Mouse (Mus musculus) naive thymus-derived CD4-positive, alpha-beta T cell, adult 2 months (primary cell): Measurements from ENCODE around the gene Zkscan8.
"Not testable (repeated sequence)": the region's sequence is repeated elsewhere in the genome, so short reads cannot be mapped to it uniquely, and the experiment has no call there.

ENCODE experiments used
- DNase-seq: peaks from one replicate; pipeline ENCODE4 v3.0.0-alpha.2; 2011; ENCODE audit warnings: low read depth

Gene Zkscan8

DNA sequence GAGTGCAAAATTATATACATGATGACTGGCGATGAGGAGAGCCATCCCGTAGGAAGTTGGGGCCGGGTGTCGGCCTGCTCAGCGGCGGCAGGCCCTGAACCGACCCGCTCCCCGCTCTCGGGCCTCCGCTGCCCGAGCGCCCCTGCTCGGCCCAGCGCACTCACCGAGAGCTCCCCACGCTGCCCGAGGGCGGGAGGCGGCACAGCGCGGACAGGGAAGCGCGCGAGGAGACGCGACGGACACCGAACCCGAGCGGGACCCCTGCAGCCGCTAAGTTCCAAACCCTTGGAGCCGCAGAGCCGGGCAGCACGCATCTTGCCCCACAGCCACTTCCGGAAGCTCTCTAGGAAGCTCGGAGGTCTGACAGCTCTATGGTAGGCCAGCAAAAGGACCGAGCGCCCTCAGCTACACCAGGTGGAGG lies at the start of gene Zkscan8:
Zkscan8 (minus strand) TSS at position 340 of the 421 bp plus-strand sequence.
- DNase-seq, result peak; percentile 88

DNA sequence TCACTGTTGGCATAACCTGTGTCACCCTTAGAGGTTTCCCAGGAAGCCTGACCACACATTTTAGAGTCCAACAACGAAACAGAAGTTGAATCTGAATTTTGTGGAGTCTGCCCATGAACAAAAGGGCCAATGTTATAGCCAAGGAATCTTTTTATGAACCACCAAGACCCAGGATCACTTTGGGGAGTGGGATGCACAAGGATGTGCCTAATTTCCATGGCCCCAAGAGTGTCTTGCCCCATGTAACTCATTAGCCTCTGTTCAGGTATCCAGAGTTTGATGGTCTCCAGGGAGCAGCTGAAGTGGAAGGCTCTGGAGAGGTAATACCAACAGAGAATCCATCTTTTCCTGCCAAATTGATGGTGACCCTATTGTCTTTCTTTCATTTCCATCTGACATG lies 28.9 kb upstream of the Zkscan8 start, which contains the start of gene Olfr1535:
Olfr1535 (minus strand) TSS at position 101 of the 400 bp plus-strand sequence.
- no peak for DNase-seq

DNA sequence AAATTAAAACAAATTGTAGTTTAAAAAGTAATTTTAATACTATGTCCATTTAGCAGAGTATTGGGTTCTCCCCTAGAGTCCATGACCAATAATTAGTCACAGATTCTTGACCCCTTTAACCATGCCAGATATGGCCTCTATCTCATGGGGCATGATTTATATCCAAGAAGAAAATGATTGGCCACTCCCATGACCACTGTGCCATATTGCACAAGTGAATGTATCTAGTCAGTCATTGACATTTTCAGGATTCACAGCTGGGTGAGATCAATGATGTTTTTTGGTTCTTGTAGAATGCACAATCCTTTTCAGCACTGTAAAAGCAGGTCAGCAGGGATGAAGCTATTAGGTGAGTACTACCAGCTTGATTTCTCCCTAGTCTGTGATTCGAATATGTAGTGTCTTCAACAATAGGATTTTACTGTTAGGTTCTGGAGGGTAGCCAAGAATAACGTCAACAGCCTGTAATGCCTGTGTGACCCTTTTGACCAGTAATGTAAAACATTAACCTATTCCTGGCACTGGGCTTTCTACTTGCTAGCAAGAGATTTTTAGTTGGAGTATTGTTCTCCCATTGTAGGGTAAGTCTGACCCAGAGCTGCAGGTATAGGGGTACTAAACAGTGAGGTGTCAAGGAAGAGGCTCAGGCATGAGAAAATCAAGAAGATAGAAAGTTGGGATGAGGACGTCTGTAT lies 19.6 kb upstream of the Zkscan8 start:
- no peak for DNase-seq

DNA sequence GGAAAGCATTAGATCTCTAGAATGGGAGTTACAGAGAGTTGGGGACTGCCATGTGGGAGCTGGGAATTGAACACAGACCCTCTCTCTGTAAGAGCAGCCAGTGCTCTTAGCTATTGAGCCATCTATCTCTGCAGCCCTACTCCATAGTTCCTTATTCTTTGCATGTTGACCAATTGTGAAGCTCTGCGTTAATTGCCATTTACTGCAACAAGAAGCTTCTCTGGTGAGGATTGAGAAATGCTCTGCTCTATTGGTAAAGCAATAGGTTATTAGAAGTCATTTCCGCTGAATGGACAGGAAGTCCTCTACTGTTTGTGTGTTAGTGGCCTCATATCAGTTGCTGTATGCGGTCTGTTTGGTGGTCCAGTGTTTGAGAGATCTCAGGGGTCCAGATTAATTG lies 18.6 kb upstream of the Zkscan8 start:
- no peak for DNase-seq

DNA sequence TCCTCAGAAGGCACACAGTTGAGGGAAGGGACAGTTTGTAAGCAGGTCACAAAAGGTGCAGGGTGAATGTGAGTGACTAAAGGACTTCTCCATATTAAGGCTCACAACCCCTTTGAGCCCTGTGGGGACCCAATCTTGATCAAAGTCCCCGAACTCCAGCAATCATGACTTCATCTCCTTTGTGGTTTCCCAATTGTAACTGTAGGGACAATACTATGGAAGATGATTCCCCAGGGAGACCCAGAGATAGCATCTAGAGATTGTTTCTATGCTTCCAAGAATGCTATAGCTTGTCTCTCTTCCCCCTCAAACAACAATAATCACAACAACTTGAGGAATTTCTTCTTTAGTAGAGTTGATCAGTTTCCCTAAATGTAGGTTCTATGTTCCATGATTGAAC lies 11.8 kb upstream of the Zkscan8 start, which contains the start of gene Olfr1366:
Olfr1366 (minus strand) TSS at position 101 of the 400 bp plus-strand sequence.
- DNase-seq, result no peak

DNA sequence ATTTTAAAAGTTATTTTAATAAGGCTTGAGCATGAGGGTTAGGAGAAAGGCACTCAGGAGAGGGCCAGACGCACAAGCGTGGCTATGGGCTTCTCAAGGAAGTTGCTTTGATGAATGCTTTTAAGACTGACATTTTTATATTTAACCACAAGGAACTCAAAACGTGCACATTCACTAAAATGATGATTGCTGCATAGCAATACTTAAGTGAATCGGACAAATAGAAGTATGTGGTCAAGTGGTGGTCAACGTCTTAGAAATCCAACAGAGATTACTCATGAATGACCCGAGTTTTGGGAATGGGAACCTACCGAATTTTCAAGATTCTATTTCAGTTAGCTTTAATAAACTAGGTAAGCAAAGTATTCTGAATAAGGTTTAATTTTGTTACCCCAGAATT lies 784 bp downstream of the Zkscan8 start:
- peak; percentile 16 for DNase-seq

DNA sequence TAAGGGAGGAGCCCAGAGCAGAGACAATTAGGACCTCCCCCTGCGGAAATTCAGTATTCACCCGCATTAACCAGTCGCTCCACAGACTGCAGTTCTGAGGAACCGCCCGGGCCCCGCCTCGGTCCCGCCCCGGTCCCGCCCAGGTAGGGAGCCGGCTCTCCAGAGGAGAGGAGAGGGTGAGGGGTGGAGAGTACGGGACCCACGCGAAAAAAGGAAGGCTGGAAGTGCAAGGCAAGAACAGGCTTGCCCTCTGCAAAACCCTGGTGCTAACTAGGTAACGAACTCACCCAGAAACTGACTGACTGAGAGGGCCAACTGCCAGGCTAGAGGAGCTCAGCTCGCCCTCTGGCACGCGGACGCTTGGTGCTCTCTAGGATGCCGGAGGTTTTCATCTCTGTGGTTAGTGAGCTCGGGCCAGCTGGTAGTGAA lies 24.7 kb downstream of the Zkscan8 start:
- DNase-seq, result peak; percentile 91

DNA sequence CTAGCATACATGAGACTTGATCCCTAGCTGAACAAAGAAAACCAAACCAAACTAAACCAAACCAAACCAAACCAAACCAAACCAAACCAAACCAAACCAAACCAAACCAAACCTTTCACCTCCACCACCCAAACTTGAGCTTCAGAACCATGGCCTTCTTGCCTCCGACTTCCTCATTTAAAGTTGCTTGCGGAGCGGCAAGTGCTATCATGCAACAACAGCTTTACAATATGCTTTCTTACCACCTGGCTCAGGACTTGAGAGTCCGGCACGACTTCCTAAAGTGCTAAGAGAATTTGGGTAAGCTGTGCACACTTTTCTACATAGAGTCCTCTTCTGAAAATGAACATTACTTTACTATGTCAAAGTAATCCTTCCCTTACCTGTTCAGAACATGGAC lies 28.6 kb downstream of the Zkscan8 start:
- DNase-seq, result no peak

DNA sequence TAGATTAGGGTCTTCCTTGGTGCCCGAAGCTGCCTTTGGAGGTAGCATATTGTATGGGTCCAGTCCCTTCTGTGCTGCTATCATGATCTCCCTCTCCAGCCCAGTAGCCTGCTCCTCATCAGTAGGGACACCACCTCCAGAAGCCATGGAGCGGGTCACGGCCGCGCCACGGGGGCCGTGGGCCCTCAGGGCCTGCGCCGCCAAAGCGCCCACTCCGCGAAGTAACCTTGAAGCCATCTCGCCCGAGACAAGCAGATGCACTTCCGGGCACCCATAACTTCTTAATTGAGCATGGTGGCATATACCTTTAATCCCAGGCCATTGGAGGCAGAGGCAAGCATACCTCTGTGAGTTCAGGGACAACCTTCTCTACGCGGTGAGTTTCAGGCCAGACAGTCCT lies 29.7 kb downstream of the Zkscan8 start, which contains the start of gene Gm11273:
Gm11273 (minus strand) TSS at position 237 of the 400 bp plus-strand sequence.
- DNase-seq, result not testable (repeated sequence)

DNA sequence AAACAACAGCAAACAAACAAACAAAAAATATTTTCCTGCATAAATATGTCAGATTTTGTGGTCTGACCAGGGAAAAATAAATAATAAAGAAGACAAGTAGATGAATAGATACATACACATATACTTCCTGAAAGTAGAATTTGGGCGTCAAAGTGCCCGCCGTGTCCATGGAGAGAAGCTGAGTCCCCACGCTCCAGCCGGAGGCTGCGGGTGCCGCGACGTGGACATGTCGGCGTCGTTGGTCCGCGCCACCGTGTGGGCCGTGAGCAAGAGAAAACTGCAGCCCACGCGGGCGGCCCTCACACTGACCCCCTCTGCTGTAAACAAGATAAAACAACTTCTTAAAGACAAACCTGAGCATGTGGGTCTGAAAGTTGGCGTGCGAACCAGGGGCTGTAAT lies 35.8 kb downstream of the Zkscan8 start, which contains the start of gene AK157302:
AK157302 (plus strand) TSS at position 144 of the 400 bp plus-strand sequence.
- no peak for DNase-seq

DNA sequence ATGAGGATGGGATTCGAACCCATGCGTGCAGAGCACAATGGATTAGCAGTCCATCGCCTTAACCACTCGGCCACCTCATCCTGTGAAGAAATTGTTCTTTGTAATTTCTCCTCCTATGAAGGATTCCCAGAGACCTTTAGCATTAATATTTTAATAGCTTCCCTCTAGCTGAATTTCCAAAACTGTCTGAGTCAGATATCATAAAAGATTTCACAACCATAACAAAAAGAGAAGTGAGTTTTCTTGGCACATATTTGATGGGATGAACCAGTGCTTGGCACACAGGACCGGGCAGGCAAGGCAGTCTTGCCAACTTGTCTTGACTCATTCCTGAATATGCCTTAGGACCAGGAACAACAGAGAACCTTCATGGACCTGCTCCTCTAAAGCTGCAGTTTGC lies 38.1 kb downstream of the Zkscan8 start:
- DNase-seq, result no peak

DNA sequence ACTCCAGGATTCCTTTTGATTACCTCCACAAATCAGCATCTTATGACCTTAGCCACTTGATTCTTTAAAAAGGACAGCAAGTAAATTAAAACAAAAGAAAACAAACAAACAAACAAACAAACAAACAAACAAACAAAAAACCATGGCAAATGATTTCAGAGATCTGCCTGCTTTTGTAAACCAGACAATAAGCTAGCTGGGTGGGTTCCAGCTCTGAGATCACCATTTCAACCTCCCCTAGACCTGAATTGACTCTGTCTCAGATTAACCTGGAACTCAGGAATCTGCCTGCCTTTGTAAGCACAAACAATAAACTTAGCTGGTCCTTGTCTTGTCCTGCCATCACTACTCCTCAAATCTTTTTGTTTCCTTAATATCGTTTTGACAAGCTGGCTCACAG lies 44.0 kb downstream of the Zkscan8 start:
- DNase-seq, result no peak

DNA sequence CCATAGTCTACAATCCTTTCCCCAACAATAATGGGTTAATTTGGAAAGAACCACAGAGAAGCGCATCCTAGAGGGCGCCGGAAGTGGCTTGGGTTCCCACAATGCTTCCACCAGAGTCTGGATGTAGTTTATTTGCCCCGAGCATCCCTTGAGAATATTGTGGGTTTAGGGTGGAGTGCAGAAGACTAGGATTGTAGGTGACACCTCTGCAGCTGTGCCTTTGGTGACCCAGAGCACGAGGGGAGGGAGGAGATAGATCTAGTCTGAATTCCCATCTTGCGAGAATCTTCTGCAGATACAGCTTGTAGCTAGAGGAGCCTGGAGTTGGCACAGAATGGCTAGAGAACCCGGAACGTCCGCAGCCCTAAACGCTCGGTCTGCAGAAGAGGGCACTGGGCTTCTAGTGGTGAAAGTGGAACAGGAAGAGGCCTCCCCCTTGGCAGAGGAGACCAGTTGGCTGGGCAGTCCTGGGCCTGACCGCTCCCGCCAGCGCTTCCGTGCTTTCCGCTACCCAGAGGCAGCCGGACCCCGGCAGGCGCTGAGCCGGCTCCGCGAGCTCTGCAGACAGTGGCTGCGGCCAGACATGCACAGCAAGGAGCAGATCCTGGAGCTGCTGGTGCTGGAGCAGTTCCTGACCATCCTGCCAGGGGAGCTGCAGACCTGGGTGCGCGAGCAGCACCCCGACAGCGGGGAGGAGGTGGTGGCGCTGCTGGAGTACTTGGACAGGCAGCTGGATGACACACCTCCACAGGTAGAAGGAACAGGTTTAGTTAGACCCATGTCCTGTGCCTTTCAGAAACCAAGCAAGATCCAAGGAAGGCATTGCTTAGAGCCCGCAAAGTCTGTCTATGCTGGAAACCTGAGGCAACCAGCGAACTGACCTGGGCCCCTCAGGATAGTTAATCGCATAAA lies 51.9 kb downstream of the Zkscan8 start, which contains the start of the genes Zkscan4 and Gm10065:
Zkscan4 (plus strand) TSS at position 149 of the 912 bp plus-strand sequence.
Gm10065 (minus strand) TSS at position 683 of the 912 bp plus-strand sequence.
- DNase-seq, result peak; percentile 5

DNA sequence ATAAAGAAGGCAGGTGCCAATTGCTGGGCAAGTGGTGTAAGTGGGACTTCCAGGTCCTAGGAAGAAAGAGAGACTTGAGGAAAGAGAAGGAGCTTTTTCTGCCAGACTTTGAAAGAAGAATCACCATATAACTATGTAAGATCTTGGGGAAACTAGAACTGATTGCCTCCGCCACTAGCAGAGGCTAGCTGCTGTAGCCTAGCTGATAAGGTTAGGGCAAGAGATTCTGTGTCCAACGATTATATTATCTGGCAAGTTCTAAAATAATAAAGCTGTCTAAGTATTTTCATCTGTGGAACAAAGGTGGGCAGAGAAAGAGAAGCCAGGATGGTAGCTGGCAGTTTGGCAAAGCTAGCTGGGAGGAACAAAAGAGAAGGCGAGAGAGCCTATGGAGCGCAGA lies 58.5 kb downstream of the Zkscan8 start:
- DNase-seq, result no peak

DNA sequence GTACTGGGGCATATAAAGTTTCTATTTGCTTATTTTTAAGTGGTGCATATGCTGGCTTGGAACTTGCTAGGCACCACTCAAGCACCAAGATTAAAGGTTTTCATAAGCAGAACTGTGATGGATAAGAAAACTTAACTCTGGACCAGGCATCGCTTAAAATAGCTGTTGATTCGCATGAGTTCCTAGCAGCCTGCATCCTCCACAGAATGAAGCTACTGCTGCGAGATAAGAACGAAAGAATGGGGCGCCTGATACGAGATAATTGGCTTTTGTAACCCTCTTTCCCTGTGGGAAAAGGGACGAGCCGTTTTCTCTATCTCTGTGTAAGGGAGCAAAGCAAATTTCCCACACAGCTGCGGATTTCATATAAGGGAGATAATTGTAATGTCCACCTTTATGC lies 61.8 kb downstream of the Zkscan8 start:
- no peak for DNase-seq

DNA sequence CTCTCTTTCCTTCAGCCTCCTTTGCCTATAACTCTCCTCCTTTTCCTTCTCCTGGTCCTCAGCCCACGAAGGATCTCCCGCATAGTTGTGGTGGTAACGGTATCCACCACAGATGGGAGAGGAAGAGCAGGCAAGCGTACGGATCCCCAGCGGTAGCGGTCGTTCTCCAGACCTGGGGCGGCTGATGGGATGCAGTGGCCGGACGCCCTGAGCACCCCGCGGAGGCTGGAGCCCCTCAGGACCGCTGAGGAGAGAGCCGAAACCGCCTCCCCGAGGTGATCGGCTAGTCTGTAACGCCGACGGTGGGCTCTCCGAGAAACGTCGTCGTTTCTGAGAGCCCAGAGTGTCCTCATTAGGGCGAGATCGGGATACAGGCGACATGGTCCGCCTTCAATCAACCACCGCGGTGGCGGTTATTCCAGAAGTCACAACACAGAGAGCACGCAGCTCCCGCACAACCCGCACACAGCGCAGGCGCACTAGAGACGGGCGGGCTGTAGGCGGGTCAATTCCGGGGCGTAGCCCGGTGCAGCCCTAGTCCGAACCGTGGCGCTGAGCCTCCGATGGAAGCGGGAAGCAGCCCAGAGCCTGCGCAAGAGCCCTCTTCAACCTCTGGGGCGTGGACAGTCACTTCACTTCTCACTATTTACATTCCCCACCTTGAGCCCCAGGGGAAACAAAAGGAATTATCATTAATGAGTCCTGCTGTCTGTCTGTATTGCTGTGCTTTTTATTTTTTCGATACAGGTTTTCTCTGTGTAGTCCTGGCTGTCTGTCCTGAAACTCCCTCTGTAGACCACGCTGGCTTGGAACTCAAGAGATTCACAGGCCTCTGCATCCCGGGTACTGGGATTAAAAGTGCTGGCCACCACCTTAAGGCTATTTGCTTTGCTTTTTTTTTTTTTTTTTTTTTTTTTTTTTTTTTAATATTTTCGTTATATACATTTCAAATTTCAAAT lies 62.6 kb downstream of the Zkscan8 start, which contains the start of gene Nkapl:
Nkapl (minus strand) TSS at position 449 of the 959 bp plus-strand sequence.
- DNase-seq, result peak; percentile 74

DNA sequence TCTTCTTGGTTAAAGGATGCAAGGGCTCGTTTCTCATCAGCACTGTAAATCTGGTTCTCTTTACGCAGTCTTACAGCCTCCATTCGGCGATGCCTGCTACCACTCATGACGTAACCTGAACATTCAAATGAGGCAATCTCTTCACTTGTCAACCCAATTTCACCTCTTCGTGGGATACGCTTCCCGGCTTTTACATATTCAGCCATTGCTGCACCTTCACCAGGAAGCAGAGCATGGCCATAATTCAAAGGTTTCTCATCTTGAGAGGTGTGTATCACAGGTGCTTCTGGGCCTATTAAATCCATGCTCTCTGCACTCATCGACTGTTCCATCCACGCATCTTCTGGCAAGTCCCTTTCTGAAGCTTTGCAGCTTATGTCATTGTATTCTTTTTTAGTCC lies 63.6 kb downstream of the Zkscan8 start:
- DNase-seq, result no peak
